Mouse (Mus musculus) heart, adult 2 months (tissue): ENCODE results near the gene Lfng. TPM values are rescaled to one million over a fixed set of nuclear protein-coding genes. Genes with fewer than 3 reads are reported as not detected.

Source experiments
- DNase-seq, 2 experiments: peaks; one replicate each; pipeline ENCODE4 v3.0.0; 2021
- H3K27ac ChIP-seq: fragments of 200-600 bp; 2 replicates; pipeline ENCODE4 v1.8.1; 2022
- H3K27me3 ChIP-seq: fragments of 200-500 bp; 2 replicates; pipeline ENCODE4 v1.6.1; 2012; ENCODE audit warnings: mild to moderate bottlenecking, low read length, inconsistent platforms, mixed read lengths; ENCODE audit not compliant: control insufficient read depth, insufficient read depth
- H3K36me3 ChIP-seq: fragments of 200-500 bp; 2 replicates; pipeline ENCODE4 v1.6.1; 2012; ENCODE audit warnings: low read length, inconsistent platforms; ENCODE audit not compliant: control insufficient read depth, insufficient read depth
- H3K4me1 ChIP-seq: fragments of 200-500 bp; 2 replicates; pipeline ENCODE4 v1.6.1; 2011; ENCODE audit warnings: low read length; ENCODE audit not compliant: control insufficient read depth, insufficient read depth
- H3K4me3 ChIP-seq: fragments of 200-600 bp; 2 replicates; pipeline ENCODE4 v1.8.1; 2022
- H3K79me2 ChIP-seq: fragments of 200-500 bp; replicated peaks from 2 replicates; pipeline ENCODE4 v1.6.1; 2012; ENCODE audit warnings: mild to moderate bottlenecking, inconsistent platforms, low read length, moderate library complexity, mixed read lengths; ENCODE audit not compliant: control insufficient read depth, insufficient read depth
- H3K9ac ChIP-seq: fragments of 200-500 bp; 2 replicates; pipeline ENCODE4 v1.6.1; 2012; ENCODE audit warnings: low read depth, mild to moderate bottlenecking, control low read depth, inconsistent platforms, low read length, mixed read lengths
- CTCF ChIP-seq: fragments of 200-600 bp; IDR thresholded peaks from 2 replicates; pipeline ENCODE4 v1.8.1; 2022; ENCODE audit warnings: antibody characterized with exemption, mild to moderate bottlenecking, moderate library complexity
- EP300 ChIP-seq: fragments of 200-500 bp; IDR thresholded peaks from 2 replicates; pipeline ENCODE4 v1.6.1; 2011; ENCODE audit warnings: low read depth, low read length, control low read depth; ENCODE audit not compliant: insufficient read depth
- POLR2A ChIP-seq: fragments of 200-500 bp; IDR thresholded peaks from 2 replicates; pipeline ENCODE4 v1.6.1; 2011; ENCODE audit warnings: mild to moderate bottlenecking, low read depth, low read length, control low read depth; ENCODE audit not compliant: insufficient read depth
- WGBS: fragments of 180-500 bp; shearing (Covaris S2); methylation state at CpG from one replicate; pipeline ENCODE4 v1.1.7; 2018; 5-methylcytosine and 5-hydroxymethylcytosine counted together
- intact Hi-C: fragments of 180-260 bp; cut with DNase I; formaldehyde crosslinking; loops from one replicate; pipeline ENCODE4 v1.15.1; 2025
- polyA plus RNA-seq: library from polyadenylated mRNA; depleted of rRNA; stranded (reverse); fragments of >200 nt; gene quantifications from 2 replicates; pipeline ENCODE4 v1.2.3, GENCODE M21; 2012
- total RNA-seq, 2 experiments: library from RNA; stranded (reverse); gene quantifications; 2 replicates each; pipeline ENCODE4 v1.2.3; 2021

Gene Lfng
- total and polyA plus RNA-seq, 3 experiments, result 7.4 to 23.1 (median 11.5) TPM

DNA sequence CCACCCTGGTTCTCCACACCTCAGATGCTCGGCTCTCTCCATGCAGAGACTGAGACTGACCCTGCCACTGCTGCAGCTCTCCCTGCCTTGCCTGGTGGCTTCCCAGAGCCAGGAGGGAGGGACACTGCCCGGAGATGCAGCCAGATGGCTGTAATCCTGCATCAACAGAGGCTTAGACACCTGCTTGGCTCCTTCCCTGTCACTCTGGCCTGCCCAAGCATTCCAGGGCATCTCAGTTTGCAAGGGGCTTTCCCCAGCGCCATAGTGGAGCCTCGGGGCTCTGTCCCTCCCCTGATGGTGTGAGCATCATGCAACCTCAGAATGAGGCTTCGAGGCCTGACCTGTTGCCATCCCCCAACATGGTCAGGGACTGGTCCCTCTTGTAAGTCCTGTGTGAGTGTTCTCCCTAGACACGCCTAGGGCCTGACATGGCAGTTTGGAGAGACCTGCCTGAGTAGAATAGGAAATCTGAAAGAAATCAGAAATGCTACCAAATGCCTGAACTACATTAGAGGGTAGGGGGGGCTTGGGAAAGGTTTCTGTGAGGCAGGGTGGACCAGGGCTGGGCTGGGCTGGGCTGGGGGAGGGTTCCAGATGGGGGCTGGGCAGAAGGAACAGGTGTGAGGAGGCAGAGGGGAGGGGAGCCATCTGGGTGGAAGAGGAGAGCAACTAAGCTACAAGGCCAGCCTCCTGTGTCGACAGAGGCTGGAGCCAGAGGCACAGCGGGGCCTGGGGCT is 24.0 kb upstream of the Lfng start:
- Histone ChIP-seq H3K4me3 (no peak overlapping the region), H3K27ac (no peak overlapping the region), H3K9ac (no peak overlapping the region), H3K36me3 (no peaks in the 10 kb centered on the region), H3K27me3 (no peaks in the 10 kb centered on the region), H3K4me1 (no peaks in the 10 kb centered on the region; the same call in 1 of the 2 replicates), H3K79me2 (no peaks in the 10 kb centered on the region)
- WGBS, result 61% methylated on average over 8 of the region's 8 CpGs
- DNase-seq, result no peak
- TF ChIP-seq EP300 (no peak), CTCF (no peak), POLR2A (no peak)
- intact Hi-C loops, result no loop called here

DNA sequence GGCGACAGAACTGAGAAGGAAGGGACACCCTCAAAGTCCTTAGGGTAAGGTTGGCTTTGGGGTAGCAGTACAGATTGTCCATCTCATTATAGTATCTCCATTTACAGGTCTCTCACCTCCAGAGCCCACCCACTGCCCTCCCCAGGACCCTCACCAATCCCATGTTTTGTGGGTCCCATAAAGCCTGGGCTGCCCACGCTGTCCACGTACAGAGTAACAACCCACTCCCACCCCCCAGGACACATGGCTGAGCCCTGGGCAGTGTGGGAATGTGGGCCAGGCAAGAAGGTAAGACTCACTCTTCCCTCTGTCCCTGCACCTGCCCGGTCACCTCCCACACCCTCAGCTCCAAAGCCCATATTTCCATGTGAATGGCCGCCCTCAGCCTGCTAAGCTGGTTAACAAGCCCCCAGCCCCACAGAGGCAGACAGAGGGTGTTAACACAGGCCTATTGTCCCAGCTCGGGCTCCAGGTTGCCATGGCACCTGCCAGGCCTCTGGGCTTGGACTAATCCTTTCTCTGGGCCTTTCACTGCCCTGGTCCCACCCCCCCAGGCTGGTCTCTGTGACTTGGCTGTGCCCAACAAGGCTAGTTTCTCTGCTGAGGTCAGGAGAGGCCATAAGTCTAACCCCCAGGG is 23.3 kb upstream of the Lfng start:
- Histone ChIP-seq H3K4me3 (no peak overlapping the region), H3K79me2 (no peaks in the 10 kb centered on the region), H3K9ac (no peak overlapping the region), H3K27ac (no peak overlapping the region), H3K36me3 (no peaks in the 10 kb centered on the region), H3K27me3 (no peaks in the 10 kb centered on the region), H3K4me1 (no peaks in the 10 kb centered on the region; the same call in 1 of the 2 replicates)
- TF ChIP-seq EP300 (no peak), CTCF (no peak), POLR2A (no peak)
- 87% methylated on average over 6 of the region's 6 CpGs for WGBS
- intact Hi-C loops, result no loop called here
- DNase-seq, result no peak

DNA sequence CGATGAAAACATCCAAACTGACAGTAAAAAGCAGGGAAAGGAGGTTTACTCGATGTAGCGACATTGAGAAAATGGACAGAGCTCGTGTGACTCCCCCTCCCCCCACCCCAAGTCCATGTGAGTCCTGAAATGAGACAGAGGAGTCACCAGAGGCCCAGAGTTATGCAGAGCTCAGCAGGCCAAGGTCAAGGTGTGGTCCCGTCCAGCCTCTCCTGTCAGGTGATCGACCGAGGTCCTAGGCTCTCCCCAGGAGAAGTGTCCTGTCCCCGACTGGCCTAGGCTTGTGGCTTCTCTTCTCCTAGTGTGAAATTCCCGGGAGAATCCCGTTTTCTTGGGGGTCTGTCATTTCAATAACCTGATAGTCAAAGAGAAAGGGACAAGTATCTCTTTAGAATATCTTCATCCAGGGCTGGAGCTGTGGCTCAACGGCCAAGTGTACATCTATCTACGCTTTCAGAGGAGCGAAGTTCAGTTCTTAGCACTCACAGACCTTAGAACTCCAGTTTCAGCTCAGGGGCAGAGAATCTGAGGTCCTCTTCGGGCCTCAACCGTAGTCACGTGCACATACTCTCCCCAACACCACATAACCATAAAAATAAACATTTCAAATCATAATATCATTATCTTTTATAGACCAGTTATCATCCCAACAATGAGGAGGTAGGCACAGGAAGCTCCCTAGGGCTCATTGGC is 17.9 kb upstream of the Lfng start:
- Histone ChIP-seq H3K27me3 (no peaks in the 10 kb centered on the region), H3K27ac (no peak overlapping the region), H3K4me1 (no peaks in the 10 kb centered on the region), H3K79me2 (no peaks in the 10 kb centered on the region), H3K36me3 (no peaks in the 10 kb centered on the region), H3K4me3 (no peak overlapping the region), H3K9ac (no peak overlapping the region)
- 86% methylated on average over 16 of the region's 16 CpGs for WGBS
- no peak for DNase-seq
- intact Hi-C loops, result no loop called here
- TF ChIP-seq EP300, result no peak
- TF ChIP-seq POLR2A, result no peak
- no peak for TF ChIP-seq CTCF

DNA sequence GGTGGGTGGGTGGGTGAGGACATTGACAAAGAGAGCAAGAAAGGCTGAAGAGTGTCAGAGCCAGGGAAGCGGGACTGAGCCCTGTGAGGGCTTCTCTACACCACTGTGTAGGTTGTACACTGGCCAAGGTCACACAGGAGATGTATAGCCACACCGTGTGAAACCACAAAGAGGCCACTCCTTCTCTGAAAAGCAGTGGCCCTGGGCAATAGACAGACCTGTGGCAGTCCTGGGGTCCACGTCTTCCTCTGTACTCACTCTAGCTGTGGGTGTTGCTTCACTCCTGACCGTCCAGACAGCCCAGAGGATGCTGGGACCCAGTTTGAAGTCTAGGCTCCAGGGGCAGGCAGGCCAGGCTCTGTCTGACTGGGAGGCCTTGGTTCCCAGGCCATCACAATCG is 12.3 kb upstream of the Lfng start:
- H3K27me3 ChIP-seq, result no peaks in the 10 kb centered on the region
- H3K79me2 ChIP-seq, result no peaks in the 10 kb centered on the region
- no peak overlapping the region for H3K27ac ChIP-seq
- no peaks in the 10 kb centered on the region for H3K36me3 ChIP-seq
- H3K4me1 ChIP-seq, result peaks cover 5% of the 10 kb centered on the region
- no peak overlapping the region for H3K9ac ChIP-seq
- intact Hi-C loops, result no loop called here
- WGBS, result 84% methylated on average over 5 of the region's 5 CpGs
- DNase-seq, result no peak
- no peak overlapping the region for H3K4me3 ChIP-seq
- no peak for TF ChIP-seq CTCF
- no peak for TF ChIP-seq POLR2A
- no peak for TF ChIP-seq EP300

DNA sequence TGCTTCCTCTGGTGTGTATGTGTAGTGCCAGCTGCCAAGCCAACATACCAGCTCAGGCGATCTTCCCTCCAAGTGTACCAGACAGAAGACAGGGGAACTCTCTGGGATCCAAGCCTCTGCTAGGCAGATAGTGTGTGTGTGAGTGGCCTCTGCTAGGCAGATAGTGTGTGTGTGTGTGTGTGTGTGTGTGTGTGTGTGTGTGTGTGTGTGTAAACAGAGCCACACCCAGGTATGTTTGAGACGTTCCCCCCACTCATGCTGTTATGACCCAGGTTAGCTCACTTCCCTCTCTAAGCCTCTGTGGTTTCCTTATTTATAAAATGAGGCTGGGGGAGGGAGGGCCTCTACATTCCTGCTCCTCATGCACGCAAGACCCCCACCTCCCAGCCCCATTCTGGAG is 10.7 kb upstream of the Lfng start:
- Histone ChIP-seq H3K4me1 (peaks cover 5% of the 10 kb centered on the region), H3K79me2 (no peaks in the 10 kb centered on the region), H3K27me3 (no peaks in the 10 kb centered on the region), H3K9ac (peak overlapping the region; percentile 21; the same call in 1 of the 2 replicates), H3K36me3 (no peaks in the 10 kb centered on the region), H3K27ac (peak overlapping the region; percentile 57), H3K4me3 (no peak overlapping the region)
- no peak for DNase-seq
- intact Hi-C loops, result loop anchor here (2.0 kb wide), 1 partner anchor 14 kb away; no protein-coding TSS in a partner anchor
- 42% methylated on average over 3 of the region's 3 CpGs for WGBS
- TF ChIP-seq CTCF, result no peak
- no peak for TF ChIP-seq EP300
- TF ChIP-seq POLR2A, result no peak
